Mouse (Mus musculus): ENCODE data around the gene Tns1. TPM values are rescaled to one million over a fixed set of nuclear protein-coding genes. Genes with fewer than 3 reads are reported as not detected.

Tns1 gene
- polyA plus RNA-seq, 1 experiment from 2014 or later, result 15.3 TPM

- no peaks in the 10 kb centered on the region for H3K9me3 ChIP-seq
- 79% methylated on average over 1 of the region's 1 CpGs for WGBS
- no peak overlapping the region for H3K27ac ChIP-seq
- no peak for DNase-seq (ENCODE audit: low spot score)
- peaks cover 8% of the 10 kb centered on the region; the same call in 1 of the 2 replicates for H3K36me3 ChIP-seq
- peaks cover 47% of the 10 kb centered on the region for H3K4me1 ChIP-seq (replicated peaks)
- no peak overlapping the region for H3K4me3 ChIP-seq
- H3K27me3 ChIP-seq (ENCODE audit: insufficient read depth, poor library complexity, severe bottlenecking), result 0 out of 2 replicates have a peak, but pooled peaks cover under 1% of the 10 kb centered on the region
Observed at GRCm38 (mm10) chr1:74044421-74044820, 79.8 kb downstream of the Tns1 start.

- peaks cover 47% of the 10 kb centered on the region for H3K4me1 ChIP-seq (replicated peaks)
- DNase-seq (ENCODE audit: low spot score), result no peak
- H3K27ac ChIP-seq, result no peak overlapping the region
- peaks cover 7% of the 10 kb centered on the region; the same call in 1 of the 2 replicates for H3K27me3 ChIP-seq (ENCODE audit: insufficient read depth, poor library complexity, severe bottlenecking)
- H3K9me3 ChIP-seq, result no peaks in the 10 kb centered on the region
- no peak overlapping the region for H3K4me3 ChIP-seq
- WGBS, result 78% methylated on average over 4 of the region's 4 CpGs
- peaks cover 8% of the 10 kb centered on the region; the same call in 1 of the 2 replicates for H3K36me3 ChIP-seq
Observed at GRCm38 (mm10) chr1:74043584-74044105, 80.6 kb downstream of the Tns1 start.

GRCm38 (mm10) chr1:74042711-74043467 is 81.4 kb downstream of the Tns1 start:
- no peaks in the 10 kb centered on the region for H3K9me3 ChIP-seq
- H3K36me3 ChIP-seq, result peaks cover 3% of the 10 kb centered on the region; the same call in 1 of the 2 replicates
- peak overlapping the region; percentile 50 for H3K27ac ChIP-seq
- DNase-seq (ENCODE audit: low spot score), result no peak
- no peak overlapping the region for H3K4me3 ChIP-seq
- H3K27me3 ChIP-seq (ENCODE audit: insufficient read depth, poor library complexity, severe bottlenecking), result peaks cover 14% of the 10 kb centered on the region
- 65% methylated on average over 3 of the region's 3 CpGs for WGBS
- peaks cover 47% of the 10 kb centered on the region for H3K4me1 ChIP-seq (replicated peaks)

- H3K4me3 ChIP-seq, result no peak overlapping the region
- no peaks in the 10 kb centered on the region for H3K9me3 ChIP-seq
- no peaks in the 10 kb centered on the region for H3K36me3 ChIP-seq
- DNase-seq (ENCODE audit: low spot score), result peak; percentile 37
- H3K27me3 ChIP-seq (ENCODE audit: insufficient read depth, poor library complexity, severe bottlenecking), result peaks cover 26% of the 10 kb centered on the region
- peaks cover 55% of the 10 kb centered on the region for H3K4me1 ChIP-seq (replicated peaks)
- 41% methylated on average over 8 of the region's 8 CpGs for WGBS
- H3K27ac ChIP-seq, result peak overlapping the region; percentile 71
Observed at GRCm38 (mm10) chr1:74041692-74042091, 82.6 kb downstream of the Tns1 start.

GRCm38 (mm10) chr1:74041178-74041577 is 83.1 kb downstream of the Tns1 start:
- 77% methylated on average over 7 of the region's 7 CpGs for WGBS
- Histone ChIP-seq H3K4me3 (no peak overlapping the region), H3K27me3 (ENCODE audit: insufficient read depth, poor library complexity, severe bottlenecking) (peaks cover 31% of the 10 kb centered on the region), H3K27ac (peak overlapping the region; percentile 71), H3K4me1 (replicated peaks) (peaks cover 61% of the 10 kb centered on the region), H3K9me3 (no peaks in the 10 kb centered on the region), H3K36me3 (no peaks in the 10 kb centered on the region)
- DNase-seq (ENCODE audit: low spot score), result no peak

GRCm38 (mm10) chr1:74036560-74037390 is 87.5 kb downstream of the Tns1 start:
- H3K27ac ChIP-seq, result peak overlapping the region; percentile 56
- no peak for DNase-seq (ENCODE audit: low spot score)
- no peaks in the 10 kb centered on the region for H3K36me3 ChIP-seq
- 4% methylated on average over 40 of the region's 40 CpGs for WGBS
- H3K9me3 ChIP-seq, result no peaks in the 10 kb centered on the region
- H3K4me1 ChIP-seq (replicated peaks), result peaks cover 59% of the 10 kb centered on the region
- peak overlapping the region; percentile 49 for H3K4me3 ChIP-seq
- H3K27me3 ChIP-seq (ENCODE audit: insufficient read depth, poor library complexity, severe bottlenecking), result peaks cover 49% of the 10 kb centered on the region

GRCm38 (mm10) chr1:74035912-74036489 is 88.2 kb downstream of the Tns1 start:
- Histone ChIP-seq H3K36me3 (no peaks in the 10 kb centered on the region), H3K27me3 (ENCODE audit: insufficient read depth, poor library complexity, severe bottlenecking) (peaks cover 49% of the 10 kb centered on the region), H3K9me3 (no peaks in the 10 kb centered on the region), H3K4me3 (peak overlapping the region; percentile 49; the same call in 1 of the 2 replicates), H3K4me1 (replicated peaks) (peaks cover 59% of the 10 kb centered on the region), H3K27ac (peak overlapping the region; percentile 41; the same call in 1 of the 2 replicates)
- no peak for DNase-seq (ENCODE audit: low spot score)
- 48% methylated on average over 3 of the region's 3 CpGs for WGBS

GRCm38 (mm10) chr1:74035487-74035886 is 88.8 kb downstream of the Tns1 start:
- H3K4me3 ChIP-seq, result no peak overlapping the region
- no peaks in the 10 kb centered on the region for H3K9me3 ChIP-seq
- H3K36me3 ChIP-seq, result no peaks in the 10 kb centered on the region
- H3K27ac ChIP-seq, result 0 out of 2 replicates have a peak overlapping the region, but pooled peaks have one; percentile 41
- H3K27me3 ChIP-seq (ENCODE audit: insufficient read depth, poor library complexity, severe bottlenecking), result peaks cover 49% of the 10 kb centered on the region
- peaks cover 59% of the 10 kb centered on the region for H3K4me1 ChIP-seq (replicated peaks)
- 68% methylated on average over 4 of the region's 4 CpGs for WGBS
- no peak for DNase-seq (ENCODE audit: low spot score)

- H3K4me1 ChIP-seq (replicated peaks), result peaks cover 62% of the 10 kb centered on the region
- no peak for DNase-seq (ENCODE audit: low spot score)
- H3K27me3 ChIP-seq (ENCODE audit: insufficient read depth, poor library complexity, severe bottlenecking), result peaks cover 49% of the 10 kb centered on the region
- H3K27ac ChIP-seq, result no peak overlapping the region
- 85% methylated on average over 2 of the region's 2 CpGs for WGBS
- H3K4me3 ChIP-seq, result no peak overlapping the region
- H3K9me3 ChIP-seq, result no peaks in the 10 kb centered on the region
- H3K36me3 ChIP-seq, result no peaks in the 10 kb centered on the region
Observed at GRCm38 (mm10) chr1:74034736-74035135, 89.5 kb downstream of the Tns1 start.

GRCm38 (mm10) chr1:74034211-74034610 is 90.0 kb downstream of the Tns1 start:
- Histone ChIP-seq H3K9me3 (no peaks in the 10 kb centered on the region), H3K4me1 (replicated peaks) (peaks cover 66% of the 10 kb centered on the region), H3K4me3 (no peak overlapping the region), H3K36me3 (no peaks in the 10 kb centered on the region), H3K27ac (no peak overlapping the region), H3K27me3 (ENCODE audit: insufficient read depth, poor library complexity, severe bottlenecking) (peaks cover 47% of the 10 kb centered on the region)
- DNase-seq (ENCODE audit: low spot score), result no peak

- H3K4me3 ChIP-seq, result no peak overlapping the region
- no peaks in the 10 kb centered on the region for H3K9me3 ChIP-seq
- peaks cover 40% of the 10 kb centered on the region for H3K27me3 ChIP-seq (ENCODE audit: insufficient read depth, poor library complexity, severe bottlenecking)
- 88% methylated on average over 4 of the region's 4 CpGs for WGBS
- DNase-seq (ENCODE audit: low spot score), result no peak
- H3K36me3 ChIP-seq, result no peaks in the 10 kb centered on the region
- 0 out of 2 replicates have a peak overlapping the region, but pooled peaks have one; percentile 23 for H3K27ac ChIP-seq
- peaks cover 74% of the 10 kb centered on the region for H3K4me1 ChIP-seq (replicated peaks)
Observed at GRCm38 (mm10) chr1:74033407-74033806, 90.8 kb downstream of the Tns1 start.

- Histone ChIP-seq H3K9me3 (no peaks in the 10 kb centered on the region), H3K4me1 (replicated peaks) (peaks cover 77% of the 10 kb centered on the region), H3K27ac (no peak overlapping the region), H3K27me3 (ENCODE audit: insufficient read depth, poor library complexity, severe bottlenecking) (peaks cover 36% of the 10 kb centered on the region), H3K4me3 (no peak overlapping the region), H3K36me3 (no peaks in the 10 kb centered on the region)
- DNase-seq (ENCODE audit: low spot score), result no peak
- 81% methylated on average over 5 of the region's 5 CpGs for WGBS
Observed at GRCm38 (mm10) chr1:74032966-74033365, 91.3 kb downstream of the Tns1 start.
